Mouse (Mus musculus) MEL (cell line): ENCODE measurements around the gene Gm20388. TPM values are rescaled to one million over a fixed set of nuclear protein-coding genes. Genes with fewer than 3 reads are reported as not detected.

Experiments
- DNase-seq: peaks from one replicate; pipeline ENCODE4 v3.0.0; 2011; ENCODE audit warnings: low read depth, low spot score
- H3K27ac ChIP-seq: 2 replicates; pipeline ENCODE4 v1.5.1; 2012; ENCODE audit warnings: low read depth, mild to moderate bottlenecking, control low read depth, low read length, moderate library complexity; ENCODE audit not compliant: control insufficient read depth
- H3K27me3 ChIP-seq, 2 experiments: fragments of 150-350 bp in 1 of 2; sonication (generic) in 1 of 2; 2 replicates each; pipeline ENCODE4 v1.6.1; 2012; ENCODE audit warnings: low read length in 2 of 2, mild to moderate bottlenecking in 2 of 2, improper control_type of control experiment in 1 of 2, moderate library complexity in 1 of 2; ENCODE audit not compliant: insufficient read depth in 2 of 2, control insufficient read depth in 1 of 2
- H3K36me3 ChIP-seq, 2 experiments: 2 replicates each; pipeline ENCODE4 v1.6.1; 2012 to 2014; ENCODE audit warnings: low read length in 2 of 2, improper control_type of control experiment in 1 of 2, inconsistent platforms in 1 of 2, mild to moderate bottlenecking in 1 of 2; ENCODE audit not compliant: insufficient read depth in 2 of 2, control insufficient read depth in 1 of 2
- H3K4me1 ChIP-seq, 2 experiments: fragments of 150-350 bp in 1 of 2; sonication (generic) in 1 of 2; 2 replicates each; pipeline ENCODE4 v1.6.1; 2012; ENCODE audit warnings: low read length in 2 of 2, improper control_type of control experiment in 1 of 2, mild to moderate bottlenecking in 1 of 2; ENCODE audit not compliant: insufficient read depth in 2 of 2, control insufficient read depth in 1 of 2
- H3K4me3 ChIP-seq, 2 experiments: fragments of 150-350 bp in 1 of 2; sonication (generic) in 1 of 2; 2 replicates each; pipeline ENCODE4 v1.5.1; 2012; ENCODE audit warnings: low read depth in 2 of 2, low read length in 2 of 2, mild to moderate bottlenecking in 2 of 2, moderate library complexity in 2 of 2, control low read depth in 1 of 2, improper control_type of control experiment in 1 of 2; ENCODE audit not compliant: control insufficient read depth in 1 of 2, insufficient read depth in 1 of 2
- H3K79me2 ChIP-seq: 2 replicates; pipeline ENCODE4 v1.6.1; 2012; ENCODE audit warnings: mild to moderate bottlenecking, low read length, moderate library complexity; ENCODE audit not compliant: control insufficient read depth, poor library complexity, insufficient read depth
- H3K9ac ChIP-seq: 2 replicates; pipeline ENCODE4 v1.6.1; 2012; ENCODE audit warnings: low read depth, mild to moderate bottlenecking, control low read depth, low read length, moderate library complexity; ENCODE audit not compliant: control insufficient read depth, poor library complexity, severe bottlenecking
- H3K9me3 ChIP-seq: fragments of 150-350 bp; sonication (generic); replicated peaks from 2 replicates; pipeline ENCODE4 v1.6.1; 2012; ENCODE audit warnings: mild to moderate bottlenecking, low read length, improper control_type of control experiment, moderate library complexity; ENCODE audit not compliant: insufficient read depth
- CTCF ChIP-seq, 3 experiments: IDR thresholded peaks in 2 of 3; conservative IDR thresholded peaks in 1 of 3; 2 replicates each; pipeline ENCODE4 v1.5.1; 2011 to 2012; ENCODE audit warnings: low read length in 3 of 3, low read depth in 2 of 3, mild to moderate bottlenecking in 2 of 3, improper control_type of control experiment in 1 of 3, inconsistent platforms in 1 of 3, mixed read lengths in 1 of 3, moderate library complexity in 1 of 3; ENCODE audit not compliant: control insufficient read depth in 1 of 3, insufficient read depth in 1 of 3, poor library complexity in 1 of 3, severe bottlenecking in 1 of 3
- EP300 ChIP-seq, 2 experiments: IDR thresholded peaks; 2 replicates each; pipeline ENCODE4 v1.6.1; 2011; ENCODE audit warnings: improper control_type of control experiment in 2 of 2, low read length in 2 of 2, low read depth in 1 of 2, mild to moderate bottlenecking in 1 of 2
- GABPA ChIP-seq: IDR thresholded peaks from 2 replicates; pipeline ENCODE4 v1.6.1; 2012; ENCODE audit warnings: low read depth, mild to moderate bottlenecking, inconsistent platforms, low read length, improper control_type of control experiment, moderate library complexity
- GATA1 ChIP-seq: IDR thresholded peaks from 2 replicates; pipeline ENCODE4 v1.6.1; 2011; ENCODE audit warnings: low read depth, low read length, improper control_type of control experiment
- KAT2A ChIP-seq: conservative IDR thresholded peaks from 2 replicates; pipeline ENCODE4 v1.6.1; 2012; ENCODE audit warnings: low read depth, low read length, improper control_type of control experiment, inconsistent platforms
- MAFK ChIP-seq: IDR thresholded peaks from 2 replicates; pipeline ENCODE4 v1.6.1; 2011; ENCODE audit warnings: low read depth, mild to moderate bottlenecking, low read length, improper control_type of control experiment, borderline replicate concordance
- MAX ChIP-seq: IDR thresholded peaks from 2 replicates; pipeline ENCODE4 v1.6.1; 2011; ENCODE audit warnings: low read length, improper control_type of control experiment
- MAZ ChIP-seq: IDR thresholded peaks from 2 replicates; pipeline ENCODE4 v1.6.1; 2012; ENCODE audit warnings: low read depth, mild to moderate bottlenecking, inconsistent platforms, low read length, improper control_type of control experiment
- MEF2A ChIP-seq: IDR thresholded peaks from 2 replicates; pipeline ENCODE4 v1.6.1; 2014; ENCODE audit warnings: low read depth, mild to moderate bottlenecking, inconsistent platforms, low read length, improper control_type of control experiment; ENCODE audit not compliant: poor library complexity, insufficient replicate concordance, severe bottlenecking; ENCODE audit errors: extremely low read depth
- MXI1 ChIP-seq: IDR thresholded peaks from 2 replicates; pipeline ENCODE4 v1.6.1; 2011; ENCODE audit warnings: mild to moderate bottlenecking, low read depth, low read length, improper control_type of control experiment
- MYB ChIP-seq: IDR thresholded peaks from 2 replicates; pipeline ENCODE4 v1.6.1; 2011; ENCODE audit warnings: mild to moderate bottlenecking, low read depth, low read length, improper control_type of control experiment
- POLR2A ChIP-seq, 2 experiments: IDR thresholded peaks; 2 replicates each; pipeline ENCODE4 v1.6.1; 2011 to 2012; ENCODE audit warnings: low read length in 2 of 2, mild to moderate bottlenecking in 2 of 2, control low read depth in 1 of 2, improper control_type of control experiment in 1 of 2, low read depth in 1 of 2, moderate library complexity in 1 of 2; ENCODE audit not compliant: control insufficient read depth in 1 of 2, insufficient read depth in 1 of 2, poor library complexity in 1 of 2
- POLR2AphosphoS5 ChIP-seq: IDR thresholded peaks from 2 replicates; pipeline ENCODE4 v1.6.1; 2012; ENCODE audit warnings: low read depth, borderline replicate concordance, mild to moderate bottlenecking, inconsistent platforms, low read length, moderate library complexity, mixed read lengths
- RCOR1 ChIP-seq: IDR thresholded peaks from 2 replicates; pipeline ENCODE4 v1.6.1; 2012; ENCODE audit warnings: low read depth, mild to moderate bottlenecking, inconsistent platforms, low read length, improper control_type of control experiment
- TAL1 ChIP-seq: IDR thresholded peaks from 2 replicates; pipeline ENCODE4 v1.6.1; 2012; ENCODE audit warnings: mild to moderate bottlenecking, inconsistent platforms, low read length, moderate library complexity, mixed read lengths
- TBP ChIP-seq: IDR thresholded peaks from 2 replicates; pipeline ENCODE4 v1.8.0; 2011; ENCODE audit warnings: low read depth, low read length, improper control_type of control experiment
- TCF12 ChIP-seq: IDR thresholded peaks from 2 replicates; pipeline ENCODE4 v1.6.1; 2014; ENCODE audit warnings: low read depth, mild to moderate bottlenecking, inconsistent platforms, low read length, improper control_type of control experiment, moderate library complexity
- USF2 ChIP-seq, 2 experiments: IDR thresholded peaks; 2 replicates each; pipeline ENCODE4 v1.6.1; 2011 to 2012; ENCODE audit warnings: improper control_type of control experiment in 2 of 2, low read length in 2 of 2, borderline replicate concordance in 1 of 2, inconsistent platforms in 1 of 2, low read depth in 1 of 2, mild to moderate bottlenecking in 1 of 2; ENCODE audit not compliant: insufficient read depth in 1 of 2
- polyA plus RNA-seq, 2 experiments: library from polyadenylated mRNA; stranded (reverse) in 1 of 2; unstranded in 1 of 2; fragments of >175 nt in 1 of 2; fragments of >200 nt in 1 of 2; gene quantifications; 2 replicates each; pipeline versions ENCODE4 v1.2.1 to v1.2.4; 2012; ENCODE audit warnings: low replicate concordance in 2 of 2, low read depth in 1 of 2; ENCODE audit not compliant: insufficient read length in 2 of 2, insufficient read depth in 1 of 2, missing spikeins in 1 of 2
- total RNA-seq: library from RNA; depleted of rRNA; stranded (reverse); fragments of 300-350 nt; gene quantifications from 2 replicates; pipeline ENCODE4 v1.2.3, GENCODE M21; 2012

Gene Gm20388
- total and polyA plus RNA-seq, 3 experiments, result 11.1 to 17.8 TPM; not detected in 1

DNA sequence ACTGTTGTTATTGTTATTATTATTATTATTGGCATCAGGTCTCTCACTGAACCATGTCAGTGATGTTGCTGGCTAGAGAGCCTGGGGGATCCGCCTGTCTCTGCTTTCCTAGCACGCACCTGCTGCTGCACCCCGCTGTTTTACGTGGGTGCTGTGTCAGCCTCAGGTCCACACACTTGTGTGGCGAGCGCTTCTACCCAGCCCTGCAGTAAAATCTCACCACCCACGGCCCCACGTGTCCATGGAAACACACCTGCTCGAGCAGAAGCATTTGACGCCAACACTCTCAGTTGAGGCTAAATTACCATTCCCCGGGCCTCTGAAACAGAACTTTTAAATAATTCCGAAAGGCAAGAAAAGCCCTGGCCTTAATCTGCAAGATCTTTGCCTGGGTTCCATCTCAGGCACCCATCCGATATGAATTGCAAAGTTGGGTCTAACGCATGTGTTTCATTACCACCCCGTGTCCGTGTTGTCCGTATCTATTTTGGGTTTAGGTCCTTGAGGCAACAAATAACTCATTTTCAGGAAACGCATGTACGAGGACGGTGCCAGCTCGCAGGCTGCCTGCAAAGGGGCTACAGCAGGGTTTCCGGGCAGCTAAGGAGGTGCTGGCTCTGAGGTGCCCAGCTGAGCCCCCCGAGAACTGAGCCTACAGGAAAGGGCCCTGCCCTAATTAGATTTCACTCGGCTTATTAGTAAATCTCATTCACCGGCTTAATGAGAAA lies 1461.4 kb downstream of the Gm20388 start:
- Histone ChIP-seq H3K4me3 (no peak overlapping the region), H3K79me2 (no peaks in the 10 kb centered on the region), H3K9me3 (no peaks in the 10 kb centered on the region), H3K27me3 (no peaks in the 10 kb centered on the region), H3K9ac (no peak overlapping the region), H3K4me1 (no peaks in the 10 kb centered on the region), H3K36me3 (no peaks in the 10 kb centered on the region), H3K27ac (no peak overlapping the region)
- no peak for TF ChIP-seq MEF2A
- TF ChIP-seq TAL1, result no peak
- TF ChIP-seq MAFK, result no peak
- TF ChIP-seq MXI1, result no peak
- TF ChIP-seq MAX, result no peak
- TF ChIP-seq MAZ, result no peak
- no peak for TF ChIP-seq POLR2A (IDR thresholded peaks at IDR 0.05; ENCODE audit: control insufficient read depth in 1 of 2, insufficient read depth in 1 of 2, low read depth in 1 of 2, low read length in 2 of 2, poor library complexity in 1 of 2)
- no peak for TF ChIP-seq POLR2AphosphoS5
- no peak for TF ChIP-seq TBP
- no peak for TF ChIP-seq USF2 (IDR thresholded peaks at IDR 0.05; ENCODE audit: borderline replicate concordance in 1 of 2, insufficient read depth in 1 of 2, low read depth in 1 of 2, low read length in 2 of 2)
- TF ChIP-seq CTCF (IDR thresholded peaks at IDR 0.05 in 2 of 3, conservative IDR thresholded peaks at IDR 0.05 in 1 of 3; ENCODE audit: control insufficient read depth in 1 of 3, insufficient read depth in 1 of 3, low read depth in 2 of 3, low read length in 3 of 3, poor library complexity in 1 of 3, severe bottlenecking in 1 of 3), result no peak
- no peak for DNase-seq

DNA sequence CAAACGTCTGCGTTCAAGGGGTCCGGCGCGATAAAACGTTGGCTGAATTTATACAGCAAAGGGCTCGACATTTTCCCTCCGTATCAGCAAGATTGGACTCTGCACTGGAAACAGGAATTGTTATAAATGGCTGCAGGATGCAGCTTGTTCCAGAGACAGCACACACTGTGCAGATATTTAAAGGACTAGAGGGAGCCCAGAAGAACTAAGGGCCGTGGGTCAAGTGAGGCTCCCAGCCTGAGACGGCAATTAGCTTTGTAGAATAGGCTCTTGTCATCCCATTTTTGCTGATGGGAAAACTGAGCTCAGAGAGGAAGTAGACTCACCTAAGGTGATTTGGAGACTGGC lies 1462.0 kb downstream of the Gm20388 start:
- no peak overlapping the region for H3K27ac ChIP-seq
- TF ChIP-seq RCOR1 (no peak), KAT2A (no peak), TBP (no peak), MYB (no peak), TCF12 (no peak), GATA1 (no peak), EP300 (IDR thresholded peaks at IDR 0.05; ENCODE audit: low read depth in 1 of 2, low read length in 2 of 2) (no peak), GABPA (no peak), POLR2AphosphoS5 (no peak), POLR2A (IDR thresholded peaks at IDR 0.05; ENCODE audit: control insufficient read depth in 1 of 2, insufficient read depth in 1 of 2, low read depth in 1 of 2, low read length in 2 of 2, poor library complexity in 1 of 2) (no peak)
- H3K9ac ChIP-seq, result no peak overlapping the region
- DNase-seq, result no peak
- H3K27me3 ChIP-seq, result no peaks in the 10 kb centered on the region
- no peaks in the 10 kb centered on the region for H3K36me3 ChIP-seq
- no peak overlapping the region for H3K4me3 ChIP-seq
- no peaks in the 10 kb centered on the region for H3K79me2 ChIP-seq
- H3K4me1 ChIP-seq, result no peaks in the 10 kb centered on the region
- no peaks in the 10 kb centered on the region for H3K9me3 ChIP-seq
